Mouse (Mus musculus) mouse trophoblast stem cell (cell line): ENCODE measurements around the gene Ccl22.

Experiments used
- in situ Hi-C, 2 experiments: fragments of 300-500 bp; cut with MseI, MboI; formaldehyde crosslinking; loops; 2 replicates in 1 of 2; 3 replicates in 1 of 2; pipeline ENCODE4 v1.15.1; 2025

Gene Ccl22

DNA sequence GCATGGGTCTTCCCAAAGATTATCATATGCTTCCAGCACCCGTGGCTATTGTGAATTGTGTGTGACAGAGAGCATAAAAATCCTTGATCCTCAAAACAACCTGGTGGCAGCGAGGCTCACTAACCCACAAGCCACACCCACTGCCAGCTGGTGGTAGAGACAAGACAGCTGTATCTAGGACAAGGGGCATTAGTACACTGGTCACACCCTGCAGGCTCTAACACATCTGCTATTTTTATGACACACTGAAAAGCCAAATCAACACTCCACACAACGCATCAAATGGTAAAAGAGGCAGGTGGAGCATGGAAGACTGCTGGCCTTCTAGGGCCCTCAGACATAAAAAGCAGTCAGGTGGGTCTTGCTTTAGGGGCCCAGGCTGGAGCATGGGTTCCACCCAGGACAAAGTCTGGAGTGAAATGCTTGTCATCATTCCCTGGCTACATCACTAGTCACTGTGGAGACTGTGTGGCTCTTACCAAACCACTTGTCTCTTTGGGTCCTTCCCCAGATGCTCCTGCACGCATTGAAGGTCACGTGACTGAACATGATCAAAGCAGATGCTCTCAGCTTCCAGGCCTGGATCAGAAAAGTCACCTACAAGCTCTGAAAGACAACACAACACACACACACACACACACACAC is 11.4 kb upstream of the Ccl22 start:
- in situ Hi-C loops: no loop called here

- in situ Hi-C loops: no loop called here
Observed at GRCm38 (mm10) chr8:94734735-94735350, 10.5 kb upstream of the Ccl22 start.

DNA sequence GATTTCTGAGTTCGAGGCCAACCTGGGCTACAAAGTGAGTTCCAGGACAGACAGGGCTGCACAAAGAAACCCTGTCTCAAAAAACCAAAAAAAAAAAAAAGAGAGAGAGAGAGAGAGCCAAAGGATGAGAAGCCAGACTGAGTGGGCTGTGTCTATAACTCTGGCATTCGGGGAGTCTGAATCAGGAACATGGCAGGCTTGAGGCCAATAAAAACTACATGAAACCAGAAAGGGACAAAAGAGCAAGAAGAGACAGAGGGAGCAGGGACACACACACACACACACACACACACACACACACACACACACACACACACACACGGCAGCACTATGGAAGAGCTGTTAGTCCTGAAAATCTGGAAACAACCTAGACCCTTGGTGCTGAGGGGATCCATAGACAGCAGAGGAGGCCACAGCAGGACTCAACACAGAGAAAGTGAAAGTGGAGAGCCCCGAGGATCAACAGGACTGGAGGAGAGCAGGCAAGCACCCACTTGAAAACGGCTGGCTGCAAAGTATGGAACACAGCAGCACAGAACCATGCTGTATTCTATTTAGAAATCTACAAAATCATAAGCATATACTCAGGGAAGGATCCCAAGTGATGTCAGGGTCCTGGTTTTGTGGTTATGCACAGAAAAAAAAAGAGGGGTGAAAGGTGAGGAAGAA is 9.8 kb upstream of the Ccl22 start:
- in situ Hi-C loops: no loop called here

DNA sequence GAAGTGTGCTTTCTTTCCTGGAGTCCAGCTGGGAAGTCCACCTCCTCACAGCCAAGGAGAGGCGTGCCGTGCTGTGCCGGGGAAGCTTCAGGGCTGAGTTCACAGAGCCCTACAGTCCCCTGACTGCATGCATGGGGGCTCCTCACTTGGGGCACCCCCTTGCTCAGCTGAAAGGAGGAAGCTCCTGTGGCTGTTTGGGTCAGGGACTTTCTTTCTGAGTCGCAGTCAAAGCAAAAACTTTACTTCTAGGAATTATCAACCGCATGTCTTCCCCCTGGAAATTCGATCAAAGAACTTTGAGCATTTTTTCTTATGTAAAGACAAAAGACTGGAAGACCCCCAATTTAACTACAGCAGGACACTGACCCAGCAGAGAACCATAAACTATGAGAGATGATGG is 5.6 kb upstream of the Ccl22 start:
- in situ Hi-C loops: loop anchor here in 1 of 2 experiments (5.0 kb wide), 1 partner anchor 62 kb away; no protein-coding TSS in a partner anchor

DNA sequence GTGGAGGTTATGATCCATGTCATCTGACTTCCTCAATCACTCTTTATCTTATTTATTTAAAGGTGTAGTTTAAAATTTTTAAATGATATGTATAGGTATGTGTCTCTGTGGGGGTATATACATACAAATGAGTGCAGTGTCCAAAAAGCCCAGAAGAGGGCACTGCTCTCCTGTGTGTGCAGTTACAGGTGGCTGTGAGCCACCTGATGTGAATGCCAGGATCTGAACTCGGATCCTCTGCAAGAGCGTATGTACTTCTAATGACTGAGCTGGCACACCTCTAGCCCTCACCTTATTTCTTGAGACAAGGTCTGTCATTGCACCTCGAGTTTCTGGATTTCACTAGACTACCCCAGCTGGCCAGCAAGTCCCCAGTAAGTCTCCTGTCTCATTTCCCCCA is 4.8 kb upstream of the Ccl22 start:
- in situ Hi-C loops: loop anchor here in 1 of 2 experiments (5.0 kb wide), 1 partner anchor 62 kb away; no protein-coding TSS in a partner anchor

- in situ Hi-C loops: loop anchor here in 1 of 2 experiments (5.0 kb wide), 1 partner anchor 61 kb away; no protein-coding TSS in a partner anchor
Observed at GRCm38 (mm10) chr8:94741726-94742125, 3.7 kb upstream of the Ccl22 start.

DNA sequence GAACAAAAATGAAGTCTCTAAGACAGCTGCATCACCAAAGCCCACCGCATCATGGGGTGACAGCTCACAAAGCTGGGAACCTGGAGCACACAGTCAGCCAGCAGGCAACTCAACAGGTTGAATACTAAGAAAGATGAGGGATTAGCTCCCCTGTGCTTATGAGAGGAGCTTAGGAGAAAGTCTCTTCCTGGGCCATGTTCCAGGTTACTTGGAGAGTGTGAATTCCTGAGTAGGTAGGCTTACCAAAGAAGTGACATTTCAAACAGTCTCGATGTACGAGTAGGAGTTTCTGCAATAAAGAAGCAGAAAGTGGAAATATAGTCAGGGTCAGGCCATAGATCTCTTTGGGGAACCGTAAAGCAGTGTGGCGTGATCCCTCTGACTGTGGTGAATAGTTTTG is 906 bp upstream of the Ccl22 start:
- in situ Hi-C loops: loop anchor here in 1 of 2 experiments (5.0 kb wide), 1 partner anchor 58 kb away; no protein-coding TSS in a partner anchor

- in situ Hi-C loops: loop anchor here in 1 of 2 experiments (5.0 kb wide), 1 partner anchor 57 kb away; no protein-coding TSS in a partner anchor
Observed at GRCm38 (mm10) chr8:94744972-94745371, 418 bp upstream of the Ccl22 start.

- in situ Hi-C loops: no loop called here
Observed at GRCm38 (mm10) chr8:94746832-94747231, 1.4 kb downstream of the Ccl22 start.

DNA sequence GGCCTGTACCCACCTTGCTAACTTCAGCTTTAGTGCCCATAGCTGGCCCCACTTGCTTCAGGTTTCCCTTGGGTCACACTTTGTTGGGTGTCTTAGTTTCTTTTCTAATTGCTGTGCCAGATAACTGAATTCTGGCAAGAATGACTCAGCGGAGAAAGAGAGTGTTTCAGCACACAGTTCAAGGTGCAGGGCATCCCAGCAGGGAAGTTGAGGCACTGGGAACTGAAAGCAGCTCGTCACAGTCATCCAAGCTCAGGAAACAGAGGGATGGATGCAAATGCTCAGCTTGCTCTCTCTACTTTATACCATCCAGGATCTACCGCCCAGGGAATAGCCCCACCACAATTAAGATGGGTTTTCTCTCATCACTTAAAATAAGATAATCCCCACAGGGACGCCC is 3.0 kb downstream of the Ccl22 start:
- in situ Hi-C loops: no loop called here

DNA sequence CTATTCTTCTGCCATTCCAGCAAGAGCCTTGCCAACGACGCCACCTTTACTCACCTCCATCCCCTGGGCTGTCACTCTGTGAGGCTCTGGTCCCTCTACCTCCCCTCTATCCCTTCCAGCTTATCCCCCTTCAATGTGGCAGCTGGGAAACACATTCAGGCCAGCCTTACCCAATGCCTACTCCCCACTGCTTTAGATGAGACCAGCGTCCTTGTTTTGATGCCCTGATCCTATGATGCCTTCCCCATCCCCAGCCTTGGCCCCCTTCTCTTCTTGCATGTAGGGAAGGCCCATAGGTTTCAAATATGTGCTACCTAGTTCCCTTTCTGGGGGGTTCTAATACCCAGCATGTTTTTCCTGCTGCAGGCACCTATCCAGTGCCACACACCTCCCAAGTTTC is 4.6 kb downstream of the Ccl22 start:
- in situ Hi-C loops: loop anchor here in 1 of 2 experiments (5.0 kb wide), 1 partner anchor 33 kb away; no protein-coding TSS in a partner anchor

- in situ Hi-C loops: loop anchor here in 1 of 2 experiments (5.0 kb wide), 1 partner anchor 34 kb away; no protein-coding TSS in a partner anchor
Observed at GRCm38 (mm10) chr8:94751023-94751849, 5.8 kb downstream of the Ccl22 start.

- in situ Hi-C loops: loop anchor here in 1 of 2 experiments (5.0 kb wide), 1 partner anchor 37 kb away; no protein-coding TSS in a partner anchor
Observed at GRCm38 (mm10) chr8:94754006-94754405, 8.6 kb downstream of the Ccl22 start.

DNA sequence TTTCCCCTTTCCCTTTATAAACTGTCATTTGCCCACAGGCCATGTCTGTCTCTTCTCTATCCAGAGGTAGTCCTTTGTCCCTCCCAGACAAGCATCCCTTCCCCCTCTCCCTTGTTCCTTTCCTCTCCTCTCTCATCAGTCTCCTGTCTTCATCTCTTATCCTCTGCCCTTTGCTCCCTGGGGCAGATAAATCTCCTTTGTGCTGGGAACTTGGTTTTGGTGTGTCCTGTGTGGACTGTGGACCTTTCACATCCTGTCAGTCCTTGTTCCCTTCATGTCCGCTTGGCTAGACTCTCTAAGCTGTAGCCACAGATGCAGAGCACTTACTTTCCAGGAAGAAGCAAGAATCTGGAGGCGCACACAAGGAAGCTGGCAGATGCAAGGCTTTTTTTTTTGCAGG is 9.1 kb downstream of the Ccl22 start:
- in situ Hi-C loops: loop anchor here in 1 of 2 experiments (5.0 kb wide), 1 partner anchor 37 kb away; no protein-coding TSS in a partner anchor

DNA sequence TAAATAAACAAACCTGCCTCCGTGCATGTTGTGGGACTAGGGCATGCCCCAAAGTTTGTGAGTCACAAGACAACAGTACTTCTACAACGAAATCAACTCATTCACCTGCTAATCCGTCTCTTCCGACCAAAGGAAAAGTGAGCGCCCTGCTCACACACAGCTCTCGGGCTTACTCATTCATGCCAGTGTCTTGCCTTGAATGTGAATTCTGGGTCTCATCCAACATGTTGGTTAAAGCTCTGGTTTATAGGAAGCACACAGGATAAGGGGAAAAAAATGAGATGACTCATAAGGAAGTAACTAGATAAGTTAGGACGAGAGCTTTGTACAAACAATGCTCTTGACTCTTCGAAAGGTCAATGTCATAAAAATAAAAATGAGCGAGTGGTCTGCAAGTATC is 21.6 kb downstream of the Ccl22 start:
- in situ Hi-C loops: no loop called here

- in situ Hi-C loops: no loop called here
Observed at GRCm38 (mm10) chr8:94770945-94771344, 25.6 kb downstream of the Ccl22 start.

GRCm38 (mm10) chr8:94771941-94772670 is 26.7 kb downstream of the Ccl22 start, which contains the start of gene Cx3cl1:
Gene Cx3cl1 (plus strand): TSS chr8:94772009.
- in situ Hi-C loops: no loop called here

DNA sequence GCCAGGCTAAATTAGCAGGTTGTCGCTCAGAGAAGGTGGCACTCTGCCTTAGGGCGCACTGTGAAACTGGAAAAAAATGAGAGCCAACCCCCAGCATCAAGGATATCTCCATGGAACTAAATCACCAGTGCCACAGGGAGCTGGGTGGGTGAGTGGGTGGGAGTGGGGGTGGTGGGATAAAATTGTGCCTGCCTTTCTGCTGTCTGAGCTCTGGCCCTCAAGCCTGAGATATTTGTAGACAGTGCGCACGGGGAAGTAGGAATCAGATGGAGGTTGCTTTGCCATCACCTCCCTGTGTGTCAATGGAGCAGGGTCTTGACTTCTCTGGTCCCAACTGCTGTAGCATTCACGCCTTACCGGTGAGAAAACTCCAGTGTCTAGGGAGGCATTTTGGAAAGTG is 27.7 kb downstream of the Ccl22 start:
- in situ Hi-C loops: no loop called here

- in situ Hi-C loops: no loop called here
Observed at GRCm38 (mm10) chr8:94773700-94774171, 28.3 kb downstream of the Ccl22 start.

- in situ Hi-C loops: no loop called here
Observed at GRCm38 (mm10) chr8:94774601-94775000, 29.2 kb downstream of the Ccl22 start.
